Mouse (Mus musculus): ENCODE results near the gene Tpx2. TPM values are rescaled to one million over a fixed set of nuclear protein-coding genes. Genes with fewer than 3 reads are reported as not detected.

The Tpx2 gene
- polyA plus RNA-seq, 1 experiment from 2014 or later: 51.5 TPM

DNA sequence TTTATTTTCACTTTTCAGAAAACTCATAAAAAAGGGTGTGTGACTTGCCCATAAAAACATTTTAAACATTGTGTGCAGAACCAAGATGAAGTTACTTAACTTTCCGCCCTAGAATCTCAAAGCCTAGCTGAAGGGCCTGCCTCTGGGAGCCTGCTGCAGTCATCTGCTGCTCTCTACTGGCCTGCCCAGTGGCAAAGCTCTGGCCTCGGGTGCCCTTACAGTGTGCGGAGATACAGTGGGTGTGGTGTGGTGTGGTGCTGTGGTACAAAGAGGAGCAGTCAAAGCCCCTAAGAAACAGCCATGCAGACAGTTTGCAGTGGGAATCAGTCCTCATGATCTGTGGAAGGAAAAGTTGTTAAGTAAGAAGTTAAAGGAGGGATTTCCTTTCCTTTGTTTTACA, 39.5 kb downstream of the Tpx2 start:
- Histone ChIP-seq H3K4me2 (ENCODE audit: low read depth, low read length) (no peak overlapping the region), H3K9me3 (ENCODE audit: control insufficient read depth, low read length) (no peaks in the 10 kb centered on the region), H3K4me3 (ENCODE audit: low read length) (no peak overlapping the region), H3K4me1 (ENCODE audit: control insufficient read depth, insufficient read depth, low read length) (no peaks in the 10 kb centered on the region), H3K27ac (ENCODE audit: low read length) (no peak overlapping the region), H3K9ac (ENCODE audit: low read depth, low read length) (no peak overlapping the region), H3K36me3 (ENCODE audit: control insufficient read depth, insufficient read depth, low read length) (peaks cover 26% of the 10 kb centered on the region), H3K27me3 (replicated peaks; ENCODE audit: control insufficient read depth, insufficient read depth, low read length) (no peaks in the 10 kb centered on the region)
- 93% methylated on average over 3 of the region's 3 CpGs for WGBS
- ATAC-seq: no peak

GRCm38 (mm10) chr2:152888774-152889173, 41.0 kb downstream of the Tpx2 start:
- ATAC-seq: no peak

GRCm38 (mm10) chr2:152895834-152896233, 48.1 kb downstream of the Tpx2 start:
- Histone ChIP-seq H3K9me3 (ENCODE audit: control insufficient read depth, low read length) (no peaks in the 10 kb centered on the region), H3K36me3 (ENCODE audit: control insufficient read depth, insufficient read depth, low read length) (peaks cover 33% of the 10 kb centered on the region), H3K4me3 (ENCODE audit: low read length) (no peak overlapping the region), H3K4me1 (ENCODE audit: control insufficient read depth, insufficient read depth, low read length) (no peaks in the 10 kb centered on the region), H3K9ac (ENCODE audit: low read depth, low read length) (no peak overlapping the region), H3K27me3 (replicated peaks; ENCODE audit: control insufficient read depth, insufficient read depth, low read length) (no peaks in the 10 kb centered on the region), H3K4me2 (ENCODE audit: low read depth, low read length) (no peak overlapping the region), H3K27ac (ENCODE audit: low read length) (no peak overlapping the region)
- no peak for ATAC-seq
- 87% methylated on average over 9 of the region's 9 CpGs for WGBS

More at GRCm38 (mm10) chr2:152888774-152889173, 41.0 kb downstream of the Tpx2 start:
- Histone ChIP-seq H3K4me1 (ENCODE audit: control insufficient read depth, insufficient read depth, low read length) (no peaks in the 10 kb centered on the region), H3K4me2 (ENCODE audit: low read depth, low read length) (no peak overlapping the region), H3K27ac (ENCODE audit: low read length) (no peak overlapping the region), H3K27me3 (replicated peaks; ENCODE audit: control insufficient read depth, insufficient read depth, low read length) (no peaks in the 10 kb centered on the region), H3K36me3 (ENCODE audit: control insufficient read depth, insufficient read depth, low read length) (peaks cover 40% of the 10 kb centered on the region), H3K9me3 (ENCODE audit: control insufficient read depth, low read length) (no peaks in the 10 kb centered on the region), H3K9ac (ENCODE audit: low read depth, low read length) (no peak overlapping the region), H3K4me3 (ENCODE audit: low read length) (no peak overlapping the region)
- WGBS: 95% methylated on average over 5 of the region's 5 CpGs

DNA sequence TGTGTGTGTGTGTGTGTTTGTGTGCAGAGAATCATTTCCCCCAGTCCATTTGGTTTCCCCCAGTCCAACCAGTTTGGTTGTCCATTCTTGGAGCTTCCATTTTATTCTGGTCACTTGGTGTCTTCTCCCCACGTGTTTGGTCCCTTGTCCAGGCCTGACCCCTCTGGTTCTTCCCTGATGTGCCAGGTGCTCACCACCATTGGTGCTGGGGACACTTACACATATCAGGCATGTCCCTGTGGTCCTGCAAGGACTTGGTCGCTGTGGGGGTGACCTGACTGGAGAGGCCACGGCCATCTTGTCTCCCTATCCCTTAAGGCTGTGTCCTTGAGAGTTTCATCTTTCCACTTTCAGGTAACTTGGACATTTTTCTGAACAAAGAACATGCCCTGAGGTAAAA, 49.2 kb downstream of the Tpx2 start:
- no peaks in the 10 kb centered on the region for H3K27me3 ChIP-seq (replicated peaks; ENCODE audit: control insufficient read depth, insufficient read depth, low read length)
- no peak overlapping the region for H3K9ac ChIP-seq (ENCODE audit: low read depth, low read length)
- no peak overlapping the region for H3K4me3 ChIP-seq (ENCODE audit: low read length)
- H3K9me3 ChIP-seq (ENCODE audit: control insufficient read depth, low read length): no peaks in the 10 kb centered on the region
- peaks cover 28% of the 10 kb centered on the region for H3K36me3 ChIP-seq (ENCODE audit: control insufficient read depth, insufficient read depth, low read length)
- no peak overlapping the region for H3K27ac ChIP-seq (ENCODE audit: low read length)
- ATAC-seq: no peak
- H3K4me1 ChIP-seq (ENCODE audit: control insufficient read depth, insufficient read depth, low read length): no peaks in the 10 kb centered on the region
- 87% methylated on average over 3 of the region's 3 CpGs for WGBS
- no peak overlapping the region for H3K4me2 ChIP-seq (ENCODE audit: low read depth, low read length)

GRCm38 (mm10) chr2:152899011-152899410, 51.2 kb downstream of the Tpx2 start:
- H3K4me2 ChIP-seq (ENCODE audit: low read depth, low read length): no peak overlapping the region
- H3K4me3 ChIP-seq (ENCODE audit: low read length): no peak overlapping the region
- no peaks in the 10 kb centered on the region for H3K4me1 ChIP-seq (ENCODE audit: control insufficient read depth, insufficient read depth, low read length)
- ATAC-seq: no peak
- peaks cover 10% of the 10 kb centered on the region for H3K36me3 ChIP-seq (ENCODE audit: control insufficient read depth, insufficient read depth, low read length)
- no peak overlapping the region for H3K9ac ChIP-seq (ENCODE audit: low read depth, low read length)
- no peaks in the 10 kb centered on the region for H3K9me3 ChIP-seq (ENCODE audit: control insufficient read depth, low read length)
- WGBS: 75% methylated on average over 6 of the region's 6 CpGs
- H3K27me3 ChIP-seq (replicated peaks; ENCODE audit: control insufficient read depth, insufficient read depth, low read length): no peaks in the 10 kb centered on the region
- H3K27ac ChIP-seq (ENCODE audit: low read length): no peak overlapping the region

- ATAC-seq: no peak
- H3K4me2 ChIP-seq (ENCODE audit: low read depth, low read length): no peak overlapping the region
- no peak overlapping the region for H3K4me3 ChIP-seq (ENCODE audit: low read length)
- no peaks in the 10 kb centered on the region for H3K27me3 ChIP-seq (replicated peaks; ENCODE audit: control insufficient read depth, insufficient read depth, low read length)
- WGBS: 91% methylated on average over 15 of the region's 15 CpGs
- H3K27ac ChIP-seq (ENCODE audit: low read length): no peak overlapping the region
- peaks cover 5% of the 10 kb centered on the region; the same call in 1 of the 2 replicates for H3K4me1 ChIP-seq (ENCODE audit: control insufficient read depth, insufficient read depth, low read length)
- H3K36me3 ChIP-seq (ENCODE audit: control insufficient read depth, insufficient read depth, low read length): no peaks in the 10 kb centered on the region
- H3K9me3 ChIP-seq (ENCODE audit: control insufficient read depth, low read length): no peaks in the 10 kb centered on the region
- H3K9ac ChIP-seq (ENCODE audit: low read depth, low read length): no peak overlapping the region
Measured at GRCm38 (mm10) chr2:152901296-152901695, 53.5 kb downstream of the Tpx2 start.

GRCm38 (mm10) chr2:152902658-152903057, 54.9 kb downstream of the Tpx2 start:
- Histone ChIP-seq H3K9me3 (ENCODE audit: control insufficient read depth, low read length) (no peaks in the 10 kb centered on the region), H3K4me1 (ENCODE audit: control insufficient read depth, insufficient read depth, low read length) (peaks cover 8% of the 10 kb centered on the region; the same call in 1 of the 2 replicates), H3K4me3 (ENCODE audit: low read length) (no peak overlapping the region), H3K27ac (ENCODE audit: low read length) (no peak overlapping the region), H3K4me2 (ENCODE audit: low read depth, low read length) (no peak overlapping the region), H3K9ac (ENCODE audit: low read depth, low read length) (no peak overlapping the region), H3K27me3 (replicated peaks; ENCODE audit: control insufficient read depth, insufficient read depth, low read length) (no peaks in the 10 kb centered on the region), H3K36me3 (ENCODE audit: control insufficient read depth, insufficient read depth, low read length) (no peaks in the 10 kb centered on the region)
- 65% methylated on average over 3 of the region's 3 CpGs for WGBS
- ATAC-seq: no peak

GRCm38 (mm10) chr2:152903586-152903985, 55.8 kb downstream of the Tpx2 start:
- no peaks in the 10 kb centered on the region for H3K36me3 ChIP-seq (ENCODE audit: control insufficient read depth, insufficient read depth, low read length)
- no peaks in the 10 kb centered on the region for H3K9me3 ChIP-seq (ENCODE audit: control insufficient read depth, low read length)
- H3K27ac ChIP-seq (ENCODE audit: low read length): no peak overlapping the region
- H3K4me1 ChIP-seq (ENCODE audit: control insufficient read depth, insufficient read depth, low read length): peaks cover 8% of the 10 kb centered on the region; the same call in 1 of the 2 replicates
- ATAC-seq: no peak
- no peak overlapping the region for H3K4me2 ChIP-seq (ENCODE audit: low read depth, low read length)
- no peak overlapping the region for H3K9ac ChIP-seq (ENCODE audit: low read depth, low read length)
- H3K4me3 ChIP-seq (ENCODE audit: low read length): no peak overlapping the region
- WGBS: 79% methylated on average over 4 of the region's 4 CpGs
- H3K27me3 ChIP-seq (replicated peaks; ENCODE audit: control insufficient read depth, insufficient read depth, low read length): no peaks in the 10 kb centered on the region

GRCm38 (mm10) chr2:152904127-152904643, 56.4 kb downstream of the Tpx2 start:
- H3K9ac ChIP-seq (ENCODE audit: low read depth, low read length): no peak overlapping the region
- H3K27me3 ChIP-seq (replicated peaks; ENCODE audit: control insufficient read depth, insufficient read depth, low read length): no peaks in the 10 kb centered on the region
- H3K9me3 ChIP-seq (ENCODE audit: control insufficient read depth, low read length): no peaks in the 10 kb centered on the region
- H3K4me2 ChIP-seq (ENCODE audit: low read depth, low read length): no peak overlapping the region
- no peak overlapping the region for H3K4me3 ChIP-seq (ENCODE audit: low read length)
- no peaks in the 10 kb centered on the region for H3K36me3 ChIP-seq (ENCODE audit: control insufficient read depth, insufficient read depth, low read length)
- no peak for ATAC-seq
- 74% methylated on average over 5 of the region's 5 CpGs for WGBS
- H3K4me1 ChIP-seq (ENCODE audit: control insufficient read depth, insufficient read depth, low read length): peaks cover 8% of the 10 kb centered on the region; the same call in 1 of the 2 replicates
- H3K27ac ChIP-seq (ENCODE audit: low read length): no peak overlapping the region

All from intestine, embryonic 16.5 days (tissue).